In genomic region chr1:58710711-58711364, GRCm38 (mm10) we compare ENCODE assay signal across 1 mouse cellular context.
TF ChIP-seq lines count a peak whose summit lies in the region.

No protein-coding gene starts in this region.

TF ChIP-seq in MEL, 35 proteins besides CTCF, POLR2A, EP300 and RAD21 (continued from another document):
- TF ChIP-seq E2F4 (IDR thresholded peaks at IDR 0.05; ENCODE audit: borderline replicate concordance, low read depth, low read length): no peak
- TF ChIP-seq MAFK (IDR thresholded peaks at IDR 0.05; ENCODE audit: borderline replicate concordance, low read depth, low read length): 0 out of 2 replicates have a peak, but pooled peaks have one; percentile 11
- TF ChIP-seq NELFE (IDR thresholded peaks at IDR 0.05; ENCODE audit: low read depth, low read length): peak; percentile 67
- TF ChIP-seq HCFC1 (IDR thresholded peaks at IDR 0.05; ENCODE audit: low read depth, low read length): no peak
- TF ChIP-seq ETS1 (IDR thresholded peaks at IDR 0.05; ENCODE audit: low read depth, low read length): 0 out of 2 replicates have a peak, but pooled peaks have one; percentile 1
- TF ChIP-seq UBTF (IDR thresholded peaks at IDR 0.05; ENCODE audit: borderline replicate concordance, insufficient read depth, low read depth, low read length): no peak
- TF ChIP-seq ELF1 (IDR thresholded peaks at IDR 0.05; ENCODE audit: low read depth, low read length): no peak
- TF ChIP-seq MXI1 (IDR thresholded peaks at IDR 0.05; ENCODE audit: low read depth, low read length): peak; percentile 79
- no peak for TF ChIP-seq ZMIZ1 (IDR thresholded peaks at IDR 0.05; ENCODE audit: low read depth, low read length)
- TF ChIP-seq POLR2AphosphoS2 (IDR thresholded peaks at IDR 0.05; ENCODE audit: low read length): no peak
- no peak; the same call in 1 of the 2 replicates for TF ChIP-seq GATA1 (IDR thresholded peaks at IDR 0.05; ENCODE audit: low read depth, low read length)
- peak; percentile 91; the same call in 1 of the 2 replicates for TF ChIP-seq MYC (IDR thresholded peaks at IDR 0.05; ENCODE audit: low read depth, low read length)
- TF ChIP-seq MYB (IDR thresholded peaks at IDR 0.05; ENCODE audit: low read depth, low read length): no peak
- no peak for TF ChIP-seq GABPA (IDR thresholded peaks at IDR 0.05; ENCODE audit: low read depth, low read length)
- TF ChIP-seq NRF1 (IDR thresholded peaks at IDR 0.05; ENCODE audit: insufficient read depth, low read depth, low read length, poor library complexity, severe bottlenecking): peak; percentile 50; the same call in 1 of the 2 replicates
